Mouse (Mus musculus) cerebellum, adult 2 months (tissue): Measurements from ENCODE around the gene Zfp287. TPM values are rescaled to one million over a fixed set of nuclear protein-coding genes. Genes with fewer than 3 reads are reported as not detected.

Experiments
- DNase-seq, 2 experiments: peaks; one replicate each; pipeline ENCODE4 v3.0.0; 2021
- H3K27ac ChIP-seq: fragments of 200-500 bp; 2 replicates; pipeline ENCODE4 v1.5.1; 2012; ENCODE audit warnings: low read length, control low read depth, inconsistent platforms; ENCODE audit not compliant: insufficient read depth
- H3K27me3 ChIP-seq: fragments of 200-500 bp; 2 replicates; pipeline ENCODE4 v1.6.1; 2012; ENCODE audit warnings: inconsistent platforms, mild to moderate bottlenecking, low read length, moderate library complexity; ENCODE audit not compliant: control insufficient read depth, insufficient read depth
- H3K4me1 ChIP-seq: fragments of 200-500 bp; 2 replicates; pipeline ENCODE4 v1.6.1; 2011; ENCODE audit warnings: low read length; ENCODE audit not compliant: control insufficient read depth, insufficient read depth
- H3K4me3 ChIP-seq: fragments of 200-500 bp; replicated peaks from 2 replicates; pipeline ENCODE3; 2011; ENCODE audit warnings: mild to moderate bottlenecking, low read depth, low read length, control low read depth; ENCODE audit not compliant: insufficient read depth
- CTCF ChIP-seq: fragments of 200-500 bp; IDR thresholded peaks from 2 replicates; pipeline ENCODE4 v1.5.1; 2011; ENCODE audit warnings: low read depth, mild to moderate bottlenecking, control low read depth, low read length, moderate library complexity, borderline replicate concordance; ENCODE audit not compliant: insufficient read depth
- POLR2A ChIP-seq: fragments of 200-500 bp; IDR thresholded peaks from 2 replicates; pipeline ENCODE4 v1.6.1; 2011; ENCODE audit warnings: low read length, control low read depth, borderline replicate concordance; ENCODE audit not compliant: insufficient read depth
- WGBS: fragments of 180-500 bp; shearing (Covaris S2); methylation state at CpG from one replicate; pipeline ENCODE4 v1.1.7; 2018; 5-methylcytosine and 5-hydroxymethylcytosine counted together
- polyA plus RNA-seq: library from polyadenylated mRNA; depleted of rRNA; stranded (reverse); fragments of >200 nt; gene quantifications from 2 replicates; pipeline ENCODE4 v1.2.3, GENCODE M21; 2012; rRNA removed

Zfp287 gene
- polyA plus RNA-seq, 1 experiment = 13.9 TPM

GRCm38 (mm10) chr11:62670006-62670405, 61.7 kb downstream of the Zfp287 start:
- Histone ChIP-seq H3K27ac (no peak overlapping the region), H3K4me3 (no peak overlapping the region), H3K27me3 (no peaks in the 10 kb centered on the region), H3K4me1 (no peaks in the 10 kb centered on the region)
- no peak for TF ChIP-seq POLR2A
- no peak for TF ChIP-seq CTCF
- 30% methylated on average over 6 of the region's 6 CpGs for WGBS
- DNase-seq = peak in 1 of 2 experiments; percentile 16

GRCm38 (mm10) chr11:62669471-62669870, 62.2 kb downstream of the Zfp287 start:
- Histone ChIP-seq H3K4me3 (no peak overlapping the region), H3K27me3 (no peaks in the 10 kb centered on the region), H3K4me1 (no peaks in the 10 kb centered on the region), H3K27ac (no peak overlapping the region)
- DNase-seq = no peak
- 55% methylated on average over 12 of the region's 12 CpGs for WGBS
- TF ChIP-seq CTCF (no peak), POLR2A (no peak)

- no peak for DNase-seq
- 92% methylated on average over 5 of the region's 5 CpGs for WGBS
- no peaks in the 10 kb centered on the region for H3K4me1 ChIP-seq
- H3K27ac ChIP-seq = no peak overlapping the region
- no peak overlapping the region for H3K4me3 ChIP-seq
- no peaks in the 10 kb centered on the region for H3K27me3 ChIP-seq
- TF ChIP-seq CTCF = no peak
- TF ChIP-seq POLR2A = no peak
These were observed 62.7 kb downstream of the Zfp287 start for GRCm38 (mm10) chr11:62668986-62669385.

GRCm38 (mm10) chr11:62664250-62664649, 67.5 kb downstream of the Zfp287 start:
- Histone ChIP-seq H3K27me3 (no peaks in the 10 kb centered on the region), H3K27ac (no peak overlapping the region), H3K4me1 (no peaks in the 10 kb centered on the region), H3K4me3 (no peak overlapping the region)
- no peak for DNase-seq
- 91% methylated on average over 6 of the region's 6 CpGs for WGBS
- TF ChIP-seq CTCF (no peak), POLR2A (no peak)

- no peak for DNase-seq
- no peak for TF ChIP-seq POLR2A
- no peak for TF ChIP-seq CTCF
- Histone ChIP-seq H3K4me1 (no peaks in the 10 kb centered on the region), H3K27ac (no peak overlapping the region), H3K27me3 (no peaks in the 10 kb centered on the region), H3K4me3 (no peak overlapping the region)
- WGBS = 67% methylated on average over 4 of the region's 4 CpGs
These were observed 70.8 kb downstream of the Zfp287 start for GRCm38 (mm10) chr11:62660885-62661284.

- TF ChIP-seq CTCF = no peak
- no peak for TF ChIP-seq POLR2A
- H3K27me3 ChIP-seq = no peaks in the 10 kb centered on the region
- no peak overlapping the region for H3K4me3 ChIP-seq
- H3K4me1 ChIP-seq = no peaks in the 10 kb centered on the region
- no peak overlapping the region for H3K27ac ChIP-seq
- 58% methylated on average over 3 of the region's 3 CpGs for WGBS
- DNase-seq = no peak
These were observed 79.6 kb downstream of the Zfp287 start for GRCm38 (mm10) chr11:62652080-62652479.

GRCm38 (mm10) chr11:62651563-62651962, 80.1 kb downstream of the Zfp287 start:
- peak in 1 of 2 experiments; percentile 15 for DNase-seq
- no peak overlapping the region for H3K27ac ChIP-seq
- TF ChIP-seq CTCF (no peak), POLR2A (no peak)
- no peak overlapping the region for H3K4me3 ChIP-seq
- WGBS = 69% methylated on average over 3 of the region's 3 CpGs
- no peaks in the 10 kb centered on the region for H3K27me3 ChIP-seq
- H3K4me1 ChIP-seq = no peaks in the 10 kb centered on the region

Other genes starting within 250 kb of the Zfp287 start
- 46.7 and 52.4 TPM in 2 replicates for gene Cenpv, start 192.6 kb downstream of the Zfp287 start, polyA plus RNA-seq
- 3,782 and 4,320 TPM in 2 replicates for gene Ubb, start 180.7 kb downstream of the Zfp287 start, polyA plus RNA-seq
- gene Trpv2, start 157.4 kb downstream of the Zfp287 start, polyA plus RNA-seq = 22.0 and 23.7 TPM in 2 replicates
- 5.9 and 6.5 TPM in 2 replicates for gene Lrrc75a, start 83.4 kb downstream of the Zfp287 start, polyA plus RNA-seq
- 19.8 and 28.0 TPM in 2 replicates for gene Mmgt2, start 83.2 kb downstream of the Zfp287 start, polyA plus RNA-seq
- not detected in 2 replicates for gene Gm10428, start 21.2 kb upstream of the Zfp287 start, polyA plus RNA-seq
- 9.8 and 10.8 TPM in 2 replicates for gene Zfp286, start 57.6 kb upstream of the Zfp287 start, polyA plus RNA-seq
- gene Trim16, start 88.3 kb upstream of the Zfp287 start, polyA plus RNA-seq = 4.0 and 4.2 TPM in 2 replicates
- 1.8 and 1.9 TPM in 2 replicates for gene Fbxw10, start 115.2 kb upstream of the Zfp287 start, polyA plus RNA-seq
- gene Tvp23b, start 147.6 kb upstream of the Zfp287 start, polyA plus RNA-seq = 28.5 and 32.3 TPM in 2 replicates
- gene Cdrt4, start 219.3 kb upstream of the Zfp287 start, polyA plus RNA-seq = 0.26 TPM in 1 of 2 replicates, not detected in the other